Mouse (Mus musculus): ENCODE results near the gene Depp1. TPM values are rescaled to one million over a fixed set of nuclear protein-coding genes. Genes with fewer than 3 reads are reported as not detected.
A peak's percentile ranks its signal among the peaks of the same experiment; 100 is the strongest.

Depp1 gene
- polyA plus RNA-seq, 1 experiment from 2014 or later, result 13.0 TPM

- Histone ChIP-seq H3K27ac (ENCODE audit: low read depth, low read length) (peak overlapping the region; percentile 91), H3K27me3 (replicated peaks; ENCODE audit: control insufficient read depth, insufficient read depth, low read length) (no peaks in the 10 kb centered on the region), H3K4me1 (replicated peaks; ENCODE audit: control insufficient read depth, insufficient read depth, low read length) (peaks cover 9% of the 10 kb centered on the region; the same call in 1 of the 2 replicates), H3K9ac (ENCODE audit: low read depth, low read length) (no peak overlapping the region), H3K4me3 (ENCODE audit: low read depth, low read length) (no peak overlapping the region), H3K9me3 (ENCODE audit: control insufficient read depth) (no peaks in the 10 kb centered on the region), H3K36me3 (ENCODE audit: control insufficient read depth, insufficient read depth) (no peaks in the 10 kb centered on the region), H3K4me2 (replicated peaks; ENCODE audit: low read depth) (peak overlapping the region; percentile 10)
- 24% methylated on average over 10 of the region's 10 CpGs for WGBS
- TF ChIP-seq CTCF (IDR thresholded peaks at IDR 0.05; ENCODE audit: low read depth), result no peak
- peak; percentile 99 for ATAC-seq
These were observed 14.9 kb upstream of the Depp1 start for GRCm38 (mm10) chr6:116635251-116636180.

- ATAC-seq, result no peak
- no peaks in the 10 kb centered on the region for H3K27me3 ChIP-seq (replicated peaks; ENCODE audit: control insufficient read depth, insufficient read depth, low read length)
- no peak overlapping the region for H3K9ac ChIP-seq (ENCODE audit: low read depth, low read length)
- TF ChIP-seq CTCF (IDR thresholded peaks at IDR 0.05; ENCODE audit: low read depth), result no peak
- H3K27ac ChIP-seq (ENCODE audit: low read depth, low read length), result peak overlapping the region; percentile 91; the same call in 1 of the 2 replicates
- peaks cover 9% of the 10 kb centered on the region; the same call in 1 of the 2 replicates for H3K4me1 ChIP-seq (replicated peaks; ENCODE audit: control insufficient read depth, insufficient read depth, low read length)
- no peaks in the 10 kb centered on the region for H3K36me3 ChIP-seq (ENCODE audit: control insufficient read depth, insufficient read depth)
- no peak overlapping the region for H3K4me3 ChIP-seq (ENCODE audit: low read depth, low read length)
- no peaks in the 10 kb centered on the region for H3K9me3 ChIP-seq (ENCODE audit: control insufficient read depth)
- no peak overlapping the region for H3K4me2 ChIP-seq (replicated peaks; ENCODE audit: low read depth)
- 81% methylated on average over 9 of the region's 9 CpGs for WGBS
These were observed 13.7 kb upstream of the Depp1 start for GRCm38 (mm10) chr6:116636581-116637235.

- no peak overlapping the region for H3K27ac ChIP-seq (ENCODE audit: low read depth, low read length)
- no peak overlapping the region for H3K4me2 ChIP-seq (replicated peaks; ENCODE audit: low read depth)
- H3K27me3 ChIP-seq (replicated peaks; ENCODE audit: control insufficient read depth, insufficient read depth, low read length), result no peaks in the 10 kb centered on the region
- H3K4me1 ChIP-seq (replicated peaks; ENCODE audit: control insufficient read depth, insufficient read depth, low read length), result peaks cover 9% of the 10 kb centered on the region; the same call in 1 of the 2 replicates
- H3K9ac ChIP-seq (ENCODE audit: low read depth, low read length), result no peak overlapping the region
- H3K9me3 ChIP-seq (ENCODE audit: control insufficient read depth), result no peaks in the 10 kb centered on the region
- WGBS, result 77% methylated on average over 5 of the region's 5 CpGs
- no peak overlapping the region for H3K4me3 ChIP-seq (ENCODE audit: low read depth, low read length)
- ATAC-seq, result no peak
- TF ChIP-seq CTCF (IDR thresholded peaks at IDR 0.05; ENCODE audit: low read depth), result no peak
- no peaks in the 10 kb centered on the region for H3K36me3 ChIP-seq (ENCODE audit: control insufficient read depth, insufficient read depth)
These were observed 12.9 kb upstream of the Depp1 start for GRCm38 (mm10) chr6:116637496-116637895.

DNA sequence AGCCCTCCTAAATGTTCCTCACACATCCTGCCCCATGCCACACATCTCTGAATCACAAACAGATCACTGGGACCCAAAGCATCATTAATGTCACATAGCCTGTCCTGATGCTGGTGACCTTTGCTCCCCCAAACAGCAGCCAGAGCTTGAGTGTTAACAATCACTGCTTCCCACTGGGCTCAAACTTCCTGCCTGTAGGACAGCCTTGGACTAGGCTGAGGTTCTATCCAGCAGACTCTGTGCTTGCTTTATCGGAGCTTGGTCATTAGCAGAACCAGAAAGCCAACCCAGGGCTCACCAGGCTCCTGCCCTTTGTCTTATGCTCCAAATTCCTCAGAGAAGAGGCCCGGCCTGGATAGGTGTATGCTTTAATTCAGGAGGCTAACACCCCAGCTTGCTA lies 11.5 kb upstream of the Depp1 start:
- Histone ChIP-seq H3K36me3 (ENCODE audit: control insufficient read depth, insufficient read depth) (no peaks in the 10 kb centered on the region), H3K4me1 (replicated peaks; ENCODE audit: control insufficient read depth, insufficient read depth, low read length) (peaks cover 9% of the 10 kb centered on the region; the same call in 1 of the 2 replicates), H3K27me3 (replicated peaks; ENCODE audit: control insufficient read depth, insufficient read depth, low read length) (no peaks in the 10 kb centered on the region), H3K4me3 (ENCODE audit: low read depth, low read length) (no peak overlapping the region), H3K27ac (ENCODE audit: low read depth, low read length) (no peak overlapping the region), H3K9ac (ENCODE audit: low read depth, low read length) (no peak overlapping the region), H3K4me2 (replicated peaks; ENCODE audit: low read depth) (no peak overlapping the region), H3K9me3 (ENCODE audit: control insufficient read depth) (no peaks in the 10 kb centered on the region)
- 75% methylated on average over 2 of the region's 2 CpGs for WGBS
- ATAC-seq, result no peak
- no peak for TF ChIP-seq CTCF (IDR thresholded peaks at IDR 0.05; ENCODE audit: low read depth)

DNA sequence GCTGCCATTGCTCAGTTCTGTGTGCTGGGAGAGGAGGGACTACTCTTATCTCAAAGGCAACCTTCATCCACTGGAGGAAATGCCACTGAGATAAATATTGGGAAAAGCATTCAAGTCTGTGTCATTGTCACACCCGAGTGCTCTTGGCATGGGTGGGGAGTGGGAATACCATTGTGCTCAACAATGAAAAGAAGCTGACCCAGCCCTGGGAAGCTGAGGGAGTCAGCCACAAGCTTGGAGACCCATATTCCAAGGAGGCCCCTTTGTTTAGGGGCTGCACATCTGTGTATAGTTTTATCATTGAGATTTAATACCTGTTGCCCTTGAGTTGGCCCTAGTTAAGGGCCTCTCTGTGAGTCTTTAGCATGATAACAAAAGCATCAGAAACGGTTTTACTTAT lies 10.7 kb upstream of the Depp1 start:
- H3K9ac ChIP-seq (ENCODE audit: low read depth, low read length), result no peak overlapping the region
- no peak for TF ChIP-seq CTCF (IDR thresholded peaks at IDR 0.05; ENCODE audit: low read depth)
- ATAC-seq, result no peak
- H3K27me3 ChIP-seq (replicated peaks; ENCODE audit: control insufficient read depth, insufficient read depth, low read length), result no peaks in the 10 kb centered on the region
- peaks cover 6% of the 10 kb centered on the region; the same call in 1 of the 2 replicates for H3K4me1 ChIP-seq (replicated peaks; ENCODE audit: control insufficient read depth, insufficient read depth, low read length)
- no peaks in the 10 kb centered on the region for H3K36me3 ChIP-seq (ENCODE audit: control insufficient read depth, insufficient read depth)
- H3K27ac ChIP-seq (ENCODE audit: low read depth, low read length), result no peak overlapping the region
- H3K4me3 ChIP-seq (ENCODE audit: low read depth, low read length), result no peak overlapping the region
- WGBS, result 39% methylated on average over 2 of the region's 2 CpGs
- H3K4me2 ChIP-seq (replicated peaks; ENCODE audit: low read depth), result no peak overlapping the region
- H3K9me3 ChIP-seq (ENCODE audit: control insufficient read depth), result no peaks in the 10 kb centered on the region

GRCm38 (mm10) chr6:116642942-116643341 lies 7.5 kb upstream of the Depp1 start:
- ATAC-seq, result no peak
- H3K9me3 ChIP-seq (ENCODE audit: control insufficient read depth), result no peaks in the 10 kb centered on the region
- no peaks in the 10 kb centered on the region for H3K27me3 ChIP-seq (replicated peaks; ENCODE audit: control insufficient read depth, insufficient read depth, low read length)
- H3K4me3 ChIP-seq (ENCODE audit: low read depth, low read length), result no peak overlapping the region
- no peak for TF ChIP-seq CTCF (IDR thresholded peaks at IDR 0.05; ENCODE audit: low read depth)
- no peaks in the 10 kb centered on the region; the same call in 1 of the 2 replicates for H3K36me3 ChIP-seq (ENCODE audit: control insufficient read depth, insufficient read depth)
- H3K27ac ChIP-seq (ENCODE audit: low read depth, low read length), result no peak overlapping the region
- 0 out of 2 replicates have a peak, but pooled peaks cover 4% of the 10 kb centered on the region for H3K4me1 ChIP-seq (replicated peaks; ENCODE audit: control insufficient read depth, insufficient read depth, low read length)
- 88% methylated on average over 11 of the region's 11 CpGs for WGBS
- no peak overlapping the region for H3K4me2 ChIP-seq (replicated peaks; ENCODE audit: low read depth)
- no peak overlapping the region for H3K9ac ChIP-seq (ENCODE audit: low read depth, low read length)

All from intestine, postnatal 0 days (tissue).